Mouse (Mus musculus): ENCODE results near the gene Taf11. TPM values are rescaled to one million over a fixed set of nuclear protein-coding genes. Genes with fewer than 3 reads are reported as not detected.

Taf11 gene
- polyA plus RNA-seq, 1 experiment, result 28.8 TPM

GRCm38 (mm10) chr17:27935091-27935490 lies 25.4 kb upstream of the Taf11 start:
- Histone ChIP-seq H3K27ac (replicated peaks; ENCODE audit: low read depth, low read length) (peak overlapping the region; percentile 52), H3K4me1 (ENCODE audit: control insufficient read depth, insufficient read depth, insufficient read length, low read length) (peaks cover 50% of the 10 kb centered on the region), H3K4me3 (ENCODE audit: insufficient read depth, low read depth, low read length) (no peak overlapping the region)

DNA sequence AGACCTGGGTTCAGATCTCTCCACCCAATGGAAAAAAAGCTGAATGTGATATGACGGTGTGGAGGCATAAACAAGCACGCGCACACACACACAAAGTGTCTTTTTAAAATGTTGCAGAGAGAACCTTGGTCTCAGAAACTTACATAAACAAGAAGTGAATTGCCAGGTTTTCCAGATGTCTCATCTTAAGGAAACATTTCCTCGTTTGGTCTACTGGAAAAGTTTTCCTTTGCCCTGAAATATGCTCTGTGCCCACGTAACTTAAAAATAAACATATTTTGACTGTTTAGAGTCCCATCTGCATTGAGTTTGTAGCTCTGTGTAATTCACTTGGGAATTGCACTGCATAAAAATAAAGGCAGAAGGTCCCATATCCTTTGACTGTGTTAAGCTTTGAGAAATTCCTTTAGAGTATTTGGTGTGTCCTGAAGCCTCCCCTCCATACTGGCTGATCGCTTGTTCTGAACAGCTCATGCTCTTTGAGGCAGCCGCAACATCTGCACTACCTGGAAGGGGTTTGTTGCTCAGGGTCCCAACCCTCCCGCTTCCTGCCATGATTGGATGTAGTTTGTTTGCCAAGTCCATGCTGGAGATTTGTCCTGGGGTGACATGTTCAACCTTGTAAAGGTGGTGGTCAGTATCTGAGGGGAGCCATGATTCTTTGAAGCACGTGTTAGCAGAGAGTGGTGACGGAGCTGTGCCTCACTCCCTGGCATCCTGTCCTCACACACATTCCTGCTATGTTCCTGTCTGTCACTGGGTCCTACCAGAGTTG lies 24.7 kb upstream of the Taf11 start:
- Histone ChIP-seq H3K4me1 (ENCODE audit: control insufficient read depth, insufficient read depth, insufficient read length, low read length) (peaks cover 49% of the 10 kb centered on the region), H3K27ac (replicated peaks; ENCODE audit: low read depth, low read length) (peak overlapping the region; percentile 52), H3K4me3 (ENCODE audit: insufficient read depth, low read depth, low read length) (no peak overlapping the region)

- H3K27ac ChIP-seq (replicated peaks; ENCODE audit: low read depth, low read length), result no peak overlapping the region
- no peak overlapping the region for H3K4me3 ChIP-seq (ENCODE audit: insufficient read depth, low read depth, low read length)
- peaks cover 30% of the 10 kb centered on the region for H3K4me1 ChIP-seq (ENCODE audit: control insufficient read depth, insufficient read depth, insufficient read length, low read length)
These were observed 22.2 kb upstream of the Taf11 start for GRCm38 (mm10) chr17:27931826-27932225.

DNA sequence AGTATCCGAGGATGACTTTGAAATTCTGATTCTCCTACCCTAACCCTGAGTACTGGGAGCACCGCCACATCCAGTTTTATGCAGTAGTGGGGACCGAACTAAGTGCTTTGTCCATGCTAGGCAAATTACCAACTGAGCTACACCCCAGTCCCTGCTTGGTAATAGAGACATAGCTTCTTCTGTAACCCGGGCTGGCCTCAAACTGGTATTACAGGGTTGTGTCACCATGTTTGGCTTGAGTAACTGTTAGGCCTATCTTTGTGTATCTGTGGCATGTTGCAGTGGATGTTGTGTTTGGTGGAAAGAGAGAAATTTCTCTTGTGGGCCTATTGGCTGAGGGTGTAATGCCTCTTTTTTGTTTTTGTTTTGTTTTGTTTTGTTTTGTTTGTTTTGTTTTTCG lies 20.6 kb upstream of the Taf11 start:
- Histone ChIP-seq H3K4me3 (ENCODE audit: insufficient read depth, low read depth, low read length) (no peak overlapping the region), H3K27ac (replicated peaks; ENCODE audit: low read depth, low read length) (no peak overlapping the region), H3K4me1 (ENCODE audit: control insufficient read depth, insufficient read depth, insufficient read length, low read length) (peaks cover 33% of the 10 kb centered on the region)

DNA sequence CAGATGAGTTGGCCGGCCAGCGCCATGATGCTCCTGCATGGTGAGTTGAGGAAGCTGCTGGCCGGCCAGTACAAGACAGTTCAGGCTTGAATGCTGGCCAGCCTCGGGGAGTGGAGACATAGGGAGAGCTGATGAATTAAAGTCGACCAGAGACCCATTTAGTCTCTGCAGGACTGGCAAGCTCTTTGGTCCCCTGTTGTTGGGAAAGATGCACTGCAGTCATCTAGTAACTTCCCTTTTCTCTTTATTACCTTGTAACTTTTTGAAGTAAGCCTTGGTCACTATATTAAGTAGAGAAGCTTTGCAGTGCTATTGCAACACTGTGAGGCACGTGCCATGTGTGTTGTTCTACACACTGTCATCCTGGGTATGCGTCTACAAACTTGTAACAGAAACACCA lies 15.9 kb upstream of the Taf11 start:
- Histone ChIP-seq H3K4me1 (ENCODE audit: control insufficient read depth, insufficient read depth, insufficient read length, low read length) (peaks cover 13% of the 10 kb centered on the region), H3K27ac (replicated peaks; ENCODE audit: low read depth, low read length) (no peak overlapping the region), H3K4me3 (ENCODE audit: insufficient read depth, low read depth, low read length) (no peak overlapping the region)

- H3K4me1 ChIP-seq (ENCODE audit: control insufficient read depth, insufficient read depth, insufficient read length, low read length), result peaks cover 11% of the 10 kb centered on the region
- H3K27ac ChIP-seq (replicated peaks; ENCODE audit: low read depth, low read length), result no peak overlapping the region
- no peak overlapping the region for H3K4me3 ChIP-seq (ENCODE audit: insufficient read depth, low read depth, low read length)
These were observed 15.4 kb upstream of the Taf11 start for GRCm38 (mm10) chr17:27925054-27925453.

GRCm38 (mm10) chr17:27922174-27922712 lies 12.6 kb upstream of the Taf11 start:
- Histone ChIP-seq H3K27ac (replicated peaks; ENCODE audit: low read depth, low read length) (no peak overlapping the region), H3K4me1 (ENCODE audit: control insufficient read depth, insufficient read depth, insufficient read length, low read length) (peaks cover 9% of the 10 kb centered on the region), H3K4me3 (ENCODE audit: insufficient read depth, low read depth, low read length) (no peak overlapping the region)

DNA sequence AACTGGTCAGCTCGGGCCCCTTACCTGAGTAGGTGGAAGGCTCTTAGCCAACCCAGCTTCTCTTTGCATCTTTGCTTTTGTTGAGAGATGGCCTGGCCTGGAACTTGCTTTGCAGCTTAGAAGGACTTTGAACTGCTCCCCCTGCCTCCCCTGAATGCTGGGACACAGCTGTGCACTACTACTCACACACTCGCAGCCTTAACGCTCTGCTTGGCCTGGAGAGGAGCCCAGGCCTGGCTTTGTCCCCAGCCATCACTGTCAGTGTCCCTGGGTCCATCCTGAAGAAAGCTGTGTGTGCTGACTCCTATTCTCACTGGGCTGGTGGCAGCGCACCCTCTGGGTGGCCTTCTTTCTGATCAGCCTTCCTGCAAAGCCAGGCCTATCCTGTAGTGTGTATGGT lies 11.0 kb upstream of the Taf11 start:
- H3K27ac ChIP-seq (replicated peaks; ENCODE audit: low read depth, low read length), result no peak overlapping the region
- peaks cover under 1% of the 10 kb centered on the region for H3K4me1 ChIP-seq (ENCODE audit: control insufficient read depth, insufficient read depth, insufficient read length, low read length)
- H3K4me3 ChIP-seq (ENCODE audit: insufficient read depth, low read depth, low read length), result no peak overlapping the region

- H3K4me3 ChIP-seq (ENCODE audit: insufficient read depth, low read depth, low read length), result no peak overlapping the region
- H3K4me1 ChIP-seq (ENCODE audit: control insufficient read depth, insufficient read depth, insufficient read length, low read length), result no peaks in the 10 kb centered on the region
- no peak overlapping the region for H3K27ac ChIP-seq (replicated peaks; ENCODE audit: low read depth, low read length)
These were observed 6.7 kb upstream of the Taf11 start for GRCm38 (mm10) chr17:27916366-27916765.

- no peak overlapping the region for H3K27ac ChIP-seq (replicated peaks; ENCODE audit: low read depth, low read length)
- no peak overlapping the region for H3K4me3 ChIP-seq (ENCODE audit: insufficient read depth, low read depth, low read length)
- peaks cover 3% of the 10 kb centered on the region; the same call in 1 of the 2 replicates for H3K4me1 ChIP-seq (ENCODE audit: control insufficient read depth, insufficient read depth, insufficient read length, low read length)
These were observed 5.1 kb upstream of the Taf11 start for GRCm38 (mm10) chr17:27914742-27915141.

- 0 out of 2 replicates have a peak overlapping the region, but pooled peaks have one; percentile 13 for H3K4me3 ChIP-seq (ENCODE audit: insufficient read depth, low read depth, low read length)
These were observed 1.7 kb upstream of the Taf11 start for GRCm38 (mm10) chr17:27911371-27911770.

GRCm38 (mm10) chr17:27908888-27909621 lies 589 bp downstream of the Taf11 start, which contains the start of gene Anks1:
TSS of gene Anks1 (plus strand) at chr17:27909306.
- Histone ChIP-seq H3K27ac (replicated peaks; ENCODE audit: low read depth, low read length) (peak within 1 kb of the TSS; percentile 70), H3K4me1 (ENCODE audit: control insufficient read depth, insufficient read depth, insufficient read length, low read length) (peaks cover 3% of the 10 kb centered on the region; the same call in 1 of the 2 replicates), H3K4me3 (ENCODE audit: insufficient read depth, low read depth, low read length) (peak within 1 kb of the TSS; percentile 99)

More at GRCm38 (mm10) chr17:27911371-27911770, 1.7 kb upstream of the Taf11 start:
- H3K4me1 ChIP-seq (ENCODE audit: control insufficient read depth, insufficient read depth, insufficient read length, low read length), result peaks cover 3% of the 10 kb centered on the region; the same call in 1 of the 2 replicates
- no peak overlapping the region; the same call in 1 of the 2 replicates for H3K27ac ChIP-seq (replicated peaks; ENCODE audit: low read depth, low read length)

- peak overlapping the region; percentile 69 for H3K27ac ChIP-seq (replicated peaks; ENCODE audit: low read depth, low read length)
- peaks cover 3% of the 10 kb centered on the region; the same call in 1 of the 2 replicates for H3K4me1 ChIP-seq (ENCODE audit: control insufficient read depth, insufficient read depth, insufficient read length, low read length)
- H3K4me3 ChIP-seq (ENCODE audit: insufficient read depth, low read depth, low read length), result peak overlapping the region; percentile 99
These were observed 1.3 kb downstream of the Taf11 start for GRCm38 (mm10) chr17:27908206-27908887.

DNA sequence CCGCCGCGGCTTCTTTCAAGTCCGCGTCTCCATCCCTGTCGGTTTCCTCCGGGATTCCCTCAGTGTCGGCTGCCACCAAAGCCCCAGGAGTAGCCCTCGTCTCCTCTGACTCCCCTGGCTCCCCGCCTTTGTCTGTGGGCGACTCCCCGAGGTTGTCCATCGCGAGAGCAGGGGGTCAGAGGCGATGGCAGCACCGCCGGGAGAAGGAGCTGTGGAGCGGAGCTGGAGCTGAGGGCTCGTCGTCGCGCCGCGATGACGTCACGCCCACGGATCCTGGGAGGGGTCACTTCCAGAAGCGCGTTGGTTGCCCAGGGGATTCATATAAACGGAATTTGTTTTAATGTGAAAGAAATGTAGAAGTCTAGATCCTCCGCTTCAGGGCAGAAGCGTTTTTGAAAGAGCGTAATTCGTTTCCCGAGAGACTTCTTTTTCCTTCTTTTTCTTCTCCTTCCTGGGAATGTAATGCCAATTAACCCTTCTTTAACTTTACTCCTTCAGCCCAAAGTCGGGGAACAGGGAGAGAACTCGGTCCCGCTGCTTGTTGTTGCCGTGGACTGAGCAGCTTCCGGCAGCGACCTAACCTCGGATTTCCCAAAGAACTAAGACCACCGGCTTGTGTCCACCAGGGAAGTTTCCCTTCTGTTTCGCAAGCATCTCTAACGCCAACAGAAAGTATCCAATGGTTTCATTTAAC lies 2.0 kb downstream of the Taf11 start:
- Histone ChIP-seq H3K4me1 (ENCODE audit: control insufficient read depth, insufficient read depth, insufficient read length, low read length) (peaks cover 3% of the 10 kb centered on the region; the same call in 1 of the 2 replicates), H3K4me3 (ENCODE audit: insufficient read depth, low read depth, low read length) (peak overlapping the region; percentile 91), H3K27ac (replicated peaks; ENCODE audit: low read depth, low read length) (peak overlapping the region; percentile 69)
